Mouse (Mus musculus): Measurements from ENCODE around the gene Lrmp.
"Not testable (repeated sequence)": the region's sequence is repeated elsewhere in the genome, so short reads cannot be mapped to it uniquely, and the experiment has no call there.

Lrmp gene

DNA sequence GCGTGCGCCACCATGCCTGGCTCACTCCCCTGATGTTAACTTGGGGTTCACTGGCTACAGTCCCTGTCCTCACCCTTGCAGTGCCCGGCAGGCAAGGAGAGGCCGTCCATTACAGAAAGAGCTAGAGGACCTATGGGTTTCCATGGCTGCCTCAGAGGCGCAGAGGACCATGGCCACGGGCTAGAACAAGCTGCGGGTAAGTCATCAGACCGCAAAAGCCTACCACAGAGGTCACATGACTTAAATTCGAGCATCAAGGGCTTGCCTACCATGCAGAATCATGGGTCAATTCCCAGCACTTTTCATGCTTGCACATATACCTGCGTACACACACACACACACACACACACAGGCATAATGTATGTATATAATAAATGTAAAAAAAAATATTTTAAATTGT lies 10.0 kb upstream of the Lrmp start:
- DNase-seq = no peak

GRCm38 (mm10) chr6:145106163-145106842 lies 9.2 kb upstream of the Lrmp start:
- no peak for DNase-seq

DNA sequence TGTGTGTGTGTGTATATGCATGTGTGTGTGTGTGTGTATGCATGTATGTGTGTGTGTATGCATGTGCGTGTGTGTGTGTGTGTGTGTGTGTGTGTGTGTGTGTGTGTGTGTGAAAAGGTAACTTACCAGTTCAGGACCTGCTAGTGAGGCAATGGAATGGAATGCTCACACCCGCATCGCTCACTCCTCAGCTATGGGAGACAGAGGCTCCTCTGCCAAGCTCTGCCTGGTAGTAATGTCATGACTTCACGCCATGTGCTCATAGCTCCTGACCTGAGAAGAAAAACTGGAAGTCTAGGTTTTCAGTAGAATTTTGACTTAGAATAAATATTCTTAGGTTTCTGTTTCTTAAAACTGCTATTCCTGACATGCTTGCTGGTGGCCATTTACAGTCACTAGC lies 4.7 kb upstream of the Lrmp start:
- no peak for DNase-seq

GRCm38 (mm10) chr6:145112865-145113264 lies 2.6 kb upstream of the Lrmp start:
- no peak for DNase-seq

DNA sequence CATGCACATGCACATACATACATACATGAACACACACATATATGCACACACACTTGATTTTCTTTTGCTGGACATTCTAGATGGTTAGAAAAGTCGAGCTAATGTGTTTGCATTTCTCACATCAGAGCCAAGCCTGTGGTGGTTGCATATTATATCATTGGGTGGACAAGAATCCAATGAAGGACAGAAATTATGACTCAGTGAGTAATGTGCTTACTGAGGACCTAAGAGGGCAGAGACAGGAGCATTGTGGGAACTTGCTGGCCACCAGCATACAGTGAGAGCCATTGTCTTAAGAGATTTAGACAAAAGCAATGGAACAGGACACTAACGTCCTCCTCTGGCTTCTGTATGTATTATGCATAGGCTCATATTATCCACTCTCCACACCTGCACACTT lies 892 bp upstream of the Lrmp start:
- DNase-seq = no peak

DNA sequence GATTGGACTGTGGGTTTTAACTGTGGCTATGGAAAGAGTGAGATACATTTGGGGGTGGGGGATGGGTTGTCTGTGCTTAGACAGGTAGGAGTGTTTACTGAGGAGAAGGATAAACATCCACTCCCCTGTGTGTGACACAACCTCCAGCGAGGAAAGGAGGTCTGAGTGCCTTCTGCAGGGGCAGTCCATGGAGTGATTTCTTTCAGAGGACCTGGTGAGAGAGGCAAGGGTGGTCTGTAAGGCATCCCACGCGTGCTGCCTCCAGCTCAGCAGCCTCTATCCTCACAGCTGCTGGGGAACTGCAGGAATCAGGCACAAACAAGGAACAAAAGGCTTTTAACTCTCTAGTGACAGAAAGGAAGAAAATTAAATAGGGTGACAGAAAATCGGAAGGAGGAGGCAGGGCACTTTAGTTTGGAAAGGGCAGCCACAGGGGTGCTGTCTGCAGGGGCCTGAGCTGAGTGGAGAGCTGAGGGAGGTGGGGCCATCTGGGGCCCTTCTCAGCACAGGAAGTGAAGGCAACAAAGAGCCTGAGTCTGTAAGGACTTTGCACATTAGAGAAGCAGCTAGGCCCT lies 732 bp downstream of the Lrmp start:
- DNase-seq = no peak

DNA sequence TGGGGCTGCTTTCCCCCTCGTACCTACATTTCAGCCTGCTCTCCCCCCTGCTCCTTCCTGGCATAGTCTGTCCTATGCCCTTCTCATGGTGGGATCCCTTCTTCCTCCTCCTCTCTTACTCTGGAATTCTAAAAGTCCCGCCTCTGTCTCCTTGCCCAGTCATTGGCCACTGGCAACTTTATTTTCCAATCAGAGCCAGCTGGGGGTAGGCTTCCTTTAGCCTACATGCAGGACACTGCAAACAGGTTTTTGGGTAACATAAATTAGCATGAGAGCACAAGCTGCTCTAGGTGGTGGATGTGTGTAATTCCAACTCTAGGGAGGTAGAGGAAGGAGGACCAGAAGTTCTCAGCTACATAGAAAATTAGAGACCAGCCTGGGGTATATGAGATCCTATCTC lies 4.6 kb downstream of the Lrmp start:
- no peak for DNase-seq

DNA sequence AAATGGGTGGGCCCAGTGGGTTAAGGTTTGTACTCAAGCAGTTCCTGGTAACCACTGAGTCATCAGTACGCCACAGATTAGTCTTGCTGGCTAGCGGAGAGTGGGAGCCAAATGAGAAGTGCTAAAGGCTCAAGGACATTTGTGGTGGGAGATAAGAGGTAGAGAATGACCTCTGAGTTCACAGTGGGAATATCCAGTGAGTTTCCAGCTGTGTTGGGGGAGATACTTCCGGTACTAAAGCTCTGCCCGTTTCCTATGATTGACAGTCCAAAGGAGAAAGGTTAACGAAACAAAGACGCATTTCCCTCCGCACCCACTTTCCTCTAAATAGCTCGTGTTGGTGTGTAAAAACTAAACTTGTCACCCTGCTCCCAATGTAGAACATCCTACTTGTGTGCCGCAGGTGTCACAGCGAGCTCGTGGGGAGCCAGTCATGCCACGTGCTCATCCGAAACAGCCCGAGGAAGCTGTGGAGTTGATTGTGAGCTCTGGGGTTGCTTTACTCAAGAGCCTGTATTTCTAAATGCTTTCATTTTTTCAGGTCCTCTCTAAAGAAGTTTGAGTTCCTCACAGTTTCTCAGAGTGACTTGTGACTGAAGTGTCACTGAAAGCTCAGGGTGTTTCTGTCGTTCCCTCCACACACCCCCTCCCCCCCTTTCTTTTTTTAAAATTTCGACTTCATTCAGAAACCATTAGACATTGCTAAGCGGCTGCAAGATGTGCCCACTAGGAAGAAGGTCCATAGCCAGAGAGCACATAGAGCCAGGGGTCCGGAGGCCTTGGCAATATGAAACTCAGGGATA lies 5.5 kb downstream of the Lrmp start:
- DNase-seq = no peak

GRCm38 (mm10) chr6:145121590-145122420 lies 6.4 kb downstream of the Lrmp start:
- no peak for DNase-seq

DNA sequence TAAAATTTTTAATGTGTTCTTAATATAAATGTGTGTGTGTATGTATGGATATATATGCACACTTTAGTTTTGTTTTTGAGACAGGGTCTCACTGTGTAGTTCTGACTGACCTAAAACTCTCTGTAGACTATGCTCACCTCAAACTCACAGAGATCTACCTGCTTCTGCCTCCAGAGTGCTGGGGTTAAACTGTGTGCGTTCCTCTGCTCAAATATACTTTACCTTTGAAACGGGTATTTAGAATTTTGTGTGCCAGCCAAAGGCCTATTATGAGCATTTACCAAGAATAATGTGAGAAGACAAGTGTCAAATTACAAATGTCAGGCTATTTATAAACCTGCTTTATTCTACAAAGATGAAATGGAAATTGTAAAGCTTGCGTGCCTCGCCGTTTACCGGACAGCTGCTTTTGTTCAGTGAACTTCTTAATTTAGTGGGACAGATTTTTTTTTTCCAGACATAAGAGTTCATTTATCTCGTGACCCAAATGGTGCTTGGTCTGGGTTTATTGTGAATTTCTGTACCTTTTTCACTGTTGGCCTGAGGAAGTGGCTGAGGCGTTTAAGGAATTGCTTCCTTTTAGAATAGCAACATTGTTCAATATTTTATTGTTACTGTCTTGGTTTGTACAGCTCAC lies 7.1 kb downstream of the Lrmp start:
- DNase-seq = no peak

GRCm38 (mm10) chr6:145123136-145124060 lies 7.9 kb downstream of the Lrmp start:
- no peak for DNase-seq

GRCm38 (mm10) chr6:145124621-145125020 lies 9.2 kb downstream of the Lrmp start:
- no peak for DNase-seq

- DNase-seq = peak; percentile 24 to 46
Observed at GRCm38 (mm10) chr6:145125591-145126113, 10.2 kb downstream of the Lrmp start.

DNA sequence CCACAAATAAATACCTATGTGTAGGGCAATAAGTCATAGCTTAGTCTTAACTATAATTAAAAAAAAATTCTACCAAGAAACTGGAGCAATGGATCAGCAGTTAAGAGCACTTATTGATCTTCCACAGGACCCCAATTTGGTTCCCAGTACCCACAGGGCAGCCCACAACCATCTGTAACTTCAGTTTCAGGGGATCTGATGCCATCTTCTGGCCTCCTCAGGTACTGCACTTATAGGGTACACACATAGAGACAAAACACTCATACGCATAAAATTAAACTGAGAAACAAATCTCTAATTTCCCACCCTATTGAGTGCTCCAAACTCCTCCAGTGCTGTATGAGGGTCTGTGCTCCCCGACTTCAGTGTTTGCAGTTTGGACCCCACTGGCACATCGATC lies 12.2 kb downstream of the Lrmp start:
- DNase-seq = no peak

DNA sequence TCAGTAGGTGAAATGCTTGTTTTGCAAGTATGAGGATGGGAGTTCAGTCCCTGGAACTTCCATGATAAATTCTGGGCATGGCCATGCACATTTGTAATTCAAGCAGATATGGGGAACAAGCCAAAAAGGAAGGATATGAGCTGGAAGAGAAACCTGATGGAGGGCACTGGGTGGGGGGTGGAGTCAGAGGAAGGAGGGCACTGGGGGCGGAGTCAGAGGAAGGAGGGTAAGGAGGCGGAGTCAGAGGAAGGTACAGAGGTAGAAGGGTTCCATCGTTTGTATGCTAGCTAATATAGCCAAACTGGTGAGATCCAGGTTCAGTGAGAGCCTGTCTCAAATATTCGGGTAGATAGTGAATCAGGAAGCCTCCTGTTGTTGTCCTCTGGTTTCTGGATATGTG lies 14.1 kb downstream of the Lrmp start:
- no peak for DNase-seq

DNA sequence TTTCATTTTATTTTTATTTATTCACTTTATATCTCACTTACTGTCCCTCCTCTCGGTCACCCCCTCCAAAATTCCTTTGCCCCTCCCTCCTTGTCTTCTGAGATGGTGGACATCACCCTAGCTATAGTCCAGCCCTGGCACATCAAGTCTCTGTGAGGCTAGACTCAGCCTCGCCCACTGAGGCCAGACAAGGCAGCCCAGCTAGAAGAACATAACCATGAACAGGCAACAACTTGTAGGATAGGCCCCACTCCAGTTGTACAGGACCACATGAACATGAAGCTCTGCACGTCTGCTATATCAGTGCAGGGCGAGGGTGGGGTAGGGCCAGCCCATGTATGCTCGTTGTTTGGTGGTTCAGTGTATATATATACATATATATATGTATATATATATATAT lies 16.5 kb downstream of the Lrmp start:
- DNase-seq = no peak

DNA sequence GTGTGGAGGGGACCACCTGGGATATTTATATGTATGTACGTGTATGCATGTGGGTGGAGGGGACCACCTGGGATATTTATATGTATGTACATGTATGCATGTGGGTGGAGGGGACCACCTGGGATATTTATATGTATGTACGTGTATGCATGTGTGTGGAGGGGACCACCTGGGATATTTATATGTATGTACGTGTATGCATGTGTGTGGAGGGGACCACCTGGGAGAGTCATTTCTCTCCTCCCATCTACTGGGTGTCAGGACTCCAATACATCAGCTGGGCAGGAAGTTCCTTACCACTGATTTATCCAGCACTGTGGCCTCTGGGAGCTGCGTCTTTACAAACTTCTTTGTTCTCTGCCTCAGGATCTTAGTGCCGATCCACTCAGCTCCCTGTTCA lies 17.5 kb downstream of the Lrmp start:
- not testable (repeated sequence) for DNase-seq

DNA sequence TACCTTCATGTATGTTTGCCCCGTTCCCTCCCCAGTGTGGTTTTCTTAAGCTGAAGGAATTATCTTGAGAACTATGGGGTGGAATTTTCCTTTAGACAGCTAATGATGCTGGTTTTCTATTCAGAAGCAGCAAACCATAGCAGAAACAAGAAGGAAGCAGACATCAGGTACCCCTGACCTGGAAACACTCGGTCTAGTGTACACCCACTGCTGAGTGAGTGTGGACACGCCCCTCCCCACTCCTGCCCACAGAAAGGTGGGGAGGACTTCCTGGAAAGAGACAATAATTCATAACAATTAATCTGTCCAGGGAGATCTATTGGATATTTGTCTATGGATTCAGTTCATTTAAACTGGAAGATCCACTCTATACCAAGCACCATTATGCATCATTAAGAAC lies 19.8 kb downstream of the Lrmp start:
- DNase-seq = no peak

GRCm38 (mm10) chr6:145135804-145136203 lies 20.4 kb downstream of the Lrmp start:
- DNase-seq = no peak

DNA sequence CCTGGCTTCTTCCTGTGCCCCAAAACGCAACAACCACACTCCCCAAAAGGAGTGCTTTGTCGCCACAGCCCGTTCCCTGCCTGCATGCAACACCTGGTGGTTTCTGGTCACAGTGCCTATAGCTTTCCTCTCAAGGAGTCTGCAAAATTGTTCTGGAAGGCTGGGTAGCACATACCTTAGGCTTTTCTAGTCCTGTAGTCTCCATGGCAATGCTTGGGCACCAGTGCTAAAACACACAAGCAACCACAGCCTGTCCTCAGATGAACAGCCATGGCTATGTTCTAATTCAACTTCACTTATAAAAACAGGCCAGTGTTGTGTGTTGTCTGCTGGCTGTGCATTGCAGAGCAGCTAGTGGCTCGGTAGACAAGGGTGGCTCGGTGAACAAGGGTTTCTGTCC lies 21.4 kb downstream of the Lrmp start:
- no peak for DNase-seq

DNA sequence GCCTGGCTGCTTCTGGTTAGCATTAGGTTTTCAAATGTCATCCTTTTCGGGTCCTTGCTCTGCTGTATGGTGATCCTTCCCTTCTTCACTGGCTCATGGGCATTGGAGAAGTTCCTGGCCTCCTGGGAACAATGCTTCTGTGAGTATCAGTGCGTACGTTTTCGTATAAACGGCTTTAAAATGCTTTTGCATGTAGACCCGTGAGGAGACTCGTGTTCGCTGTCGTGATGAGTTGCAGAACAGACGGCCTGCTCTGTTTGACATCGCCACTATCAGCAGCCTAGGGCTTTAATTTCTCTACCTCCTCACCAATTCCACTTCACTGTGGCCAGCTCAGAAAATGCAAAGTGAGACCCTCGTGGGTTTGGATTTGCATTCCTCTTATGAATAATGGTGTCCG lies 23.8 kb downstream of the Lrmp start:
- no peak for DNase-seq

All from cerebellum, postnatal 10 days (tissue).